Mouse (Mus musculus) brain, embryonic 14.5 days (tissue): Measurements from ENCODE around the gene Artn. TPM values are rescaled to one million over a fixed set of nuclear protein-coding genes. Genes with fewer than 3 reads are reported as not detected.
A peak's percentile ranks its signal among the peaks of the same experiment; 100 is the strongest.

Experiments used
- DNase-seq: peaks from one replicate; pipeline ENCODE4 v3.0.0-alpha.2; 2011; ENCODE audit warnings: low read depth
- CTCF ChIP-seq: fragments of 200-500 bp; IDR thresholded peaks from 2 replicates; pipeline ENCODE4 v1.5.1; 2012; ENCODE audit warnings: inconsistent platforms, mild to moderate bottlenecking, moderate library complexity, borderline replicate concordance; ENCODE audit not compliant: insufficient read depth, insufficient read length; ENCODE audit errors: extremely low read depth
- POLR2A ChIP-seq: fragments of 200-500 bp; IDR thresholded peaks from 2 replicates; pipeline ENCODE4 v1.6.1; 2012; ENCODE audit warnings: mild to moderate bottlenecking, inconsistent platforms, borderline replicate concordance; ENCODE audit not compliant: poor library complexity, insufficient read depth, insufficient read length, severe bottlenecking; ENCODE audit errors: extremely low read depth
- polyA plus RNA-seq: library from polyadenylated mRNA; depleted of rRNA; stranded (reverse); fragments of >200 nt; gene quantifications from 2 replicates; pipeline ENCODE4 v1.2.3, GENCODE M21; 2012; rRNA removed

Gene Artn
- polyA plus RNA-seq, 1 experiment, result 0.40 TPM

DNA sequence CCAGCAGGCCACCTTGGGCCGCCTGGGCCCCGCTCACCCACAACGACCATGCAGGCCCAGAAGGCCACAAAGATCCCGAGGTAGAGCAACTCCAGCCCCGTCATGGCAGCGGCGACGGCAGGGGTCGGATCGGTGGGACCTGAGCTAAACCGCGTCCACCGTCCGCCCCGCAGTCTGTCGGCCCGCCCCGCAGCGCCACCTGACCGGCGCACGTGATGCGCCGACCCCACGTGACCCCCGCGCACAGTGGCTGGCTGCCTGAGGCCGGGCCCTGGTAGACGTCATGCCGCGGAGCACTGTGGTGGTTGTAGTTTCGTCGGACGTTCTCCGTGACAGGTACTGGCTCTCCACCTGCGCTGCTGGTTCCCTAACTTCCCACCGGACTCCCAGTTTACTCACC, 42.4 kb downstream of the Artn start, which contains the start of gene Atp6v0b:
Gene Atp6v0b (minus strand): TSS at position 201 of the 400 bp plus-strand sequence.
- TF ChIP-seq POLR2A (peak; percentile 71), CTCF (no peak)

GRCm38 (mm10) chr4:117886644-117887043, 42.9 kb downstream of the Artn start:
- no peak for DNase-seq
- TF ChIP-seq CTCF (no peak), POLR2A (no peak)

More for the DNA sequence above, 42.4 kb downstream of the Artn start, which contains the start of gene Atp6v0b:
- DNase-seq, result peak; percentile 97

DNA sequence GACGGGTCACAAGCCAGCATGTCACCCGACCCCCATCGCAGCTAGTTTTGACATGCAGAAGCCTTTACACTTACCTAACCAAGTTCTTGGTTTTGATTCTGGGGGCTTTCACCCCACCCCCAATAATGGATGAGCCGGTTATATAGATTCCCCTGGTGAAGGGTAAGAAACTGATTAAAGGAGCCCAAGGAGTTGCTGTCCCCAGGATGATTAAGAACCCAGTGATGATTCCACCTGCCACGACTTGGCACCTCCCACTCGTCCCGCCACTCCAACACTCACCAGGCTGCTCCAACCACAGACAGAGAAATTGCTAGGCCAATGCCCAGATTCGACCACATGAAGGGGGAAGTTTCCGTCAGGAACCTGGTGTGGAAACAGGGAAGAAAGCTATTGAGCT, 43.6 kb downstream of the Artn start:
- no peak for DNase-seq
- TF ChIP-seq CTCF, result no peak

DNA sequence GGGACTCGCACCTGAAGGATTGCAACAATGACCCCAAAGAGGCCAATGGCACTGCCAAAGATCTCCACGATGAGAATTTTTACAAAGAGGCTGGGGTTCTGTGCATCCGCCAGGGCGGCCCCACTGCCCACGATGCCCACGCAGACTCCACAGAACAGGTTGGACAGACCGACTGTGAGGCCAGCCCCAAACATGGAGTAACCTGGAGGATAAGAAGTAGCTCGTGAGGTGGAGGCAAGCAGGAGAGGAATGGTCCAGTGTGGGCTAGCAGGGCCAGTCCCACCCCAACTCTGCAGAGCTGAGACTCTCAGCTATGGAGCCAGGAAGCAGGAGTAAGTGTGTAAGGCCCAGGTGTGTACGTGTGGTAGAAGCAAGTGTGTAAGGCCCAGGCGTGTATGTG, 44.5 kb downstream of the Artn start:
- no peak for DNase-seq

DNA sequence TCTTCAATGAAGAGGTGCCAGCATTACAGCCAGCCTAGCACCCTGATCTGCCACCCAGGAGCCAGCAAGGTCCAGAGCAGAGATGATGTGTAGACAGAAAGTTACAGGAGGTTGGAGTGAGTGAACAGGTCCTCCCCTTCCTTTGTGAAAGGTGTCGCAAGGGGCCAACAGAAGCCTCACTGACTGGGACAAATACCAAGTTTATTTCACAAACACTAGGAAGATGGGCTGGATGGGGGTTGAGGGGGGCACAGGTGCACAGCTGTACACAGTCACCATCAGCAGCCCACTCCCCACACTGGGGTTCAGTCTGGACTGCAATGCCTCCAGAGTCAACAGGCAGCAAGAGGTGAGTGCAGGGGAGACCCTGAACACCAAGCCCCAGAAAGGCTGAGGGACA, 45.4 kb downstream of the Artn start:
- no peak for DNase-seq
- TF ChIP-seq POLR2A (no peak), CTCF (no peak)

More for the DNA sequence above, 44.5 kb downstream of the Artn start:
- no peak for TF ChIP-seq CTCF
- no peak for TF ChIP-seq POLR2A

DNA sequence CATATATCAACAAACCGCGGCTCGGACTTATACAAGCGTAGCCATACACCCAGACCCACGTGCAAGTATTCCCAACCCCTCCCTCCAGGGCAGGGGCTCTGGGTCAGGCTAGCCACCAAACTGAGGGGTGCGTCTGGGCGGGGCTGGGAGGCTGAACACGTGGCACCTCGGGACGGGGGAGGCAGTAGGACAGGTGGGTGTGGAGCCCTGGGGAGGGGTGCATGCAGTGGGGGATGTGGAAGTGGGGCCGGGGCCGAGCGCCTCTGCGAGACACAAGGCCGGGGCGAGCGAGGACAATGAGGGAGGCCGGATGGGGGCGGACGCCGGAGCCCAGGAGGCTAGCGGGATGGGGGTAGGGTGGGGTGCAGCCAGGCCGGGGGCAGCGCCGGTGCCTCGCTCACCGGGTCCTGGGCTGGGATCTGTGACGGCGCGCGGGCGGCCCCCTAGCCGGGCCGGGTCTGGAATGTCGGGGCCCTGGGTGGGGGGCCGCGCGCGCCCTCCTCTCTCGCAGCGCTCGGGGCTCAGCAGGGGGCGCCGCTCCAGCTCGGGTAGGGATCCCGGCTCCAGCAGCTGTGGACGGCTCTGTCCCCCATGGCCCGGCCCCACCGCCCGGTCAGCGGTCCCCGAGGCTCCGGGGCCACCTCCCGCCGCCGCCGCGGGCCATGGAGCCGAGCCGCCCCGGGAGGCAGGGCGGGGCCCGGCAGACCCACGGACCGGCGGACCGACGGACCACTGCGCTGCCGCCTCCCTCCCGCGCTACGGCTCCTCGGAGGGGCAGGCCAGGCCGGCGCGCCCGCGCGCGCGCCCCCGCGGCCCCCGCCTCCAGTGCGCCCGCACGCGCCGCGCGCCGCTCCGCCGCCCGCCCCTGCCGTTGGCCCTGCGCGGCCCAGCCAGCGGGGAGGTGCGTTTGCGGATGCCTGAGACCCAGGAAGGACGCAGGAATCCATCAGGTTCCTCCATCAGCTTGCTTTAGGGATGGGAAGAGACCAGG, 46.6 kb downstream of the Artn start, which contains the start of gene B4galt2:
Gene B4galt2 (minus strand): TSS at position 787 of the 991 bp plus-strand sequence.
- TF ChIP-seq POLR2A (peak; percentile 77), CTCF (0 out of 2 replicates have a peak, but pooled peaks have one; percentile 13)

GRCm38 (mm10) chr4:117878703-117879102, 50.9 kb downstream of the Artn start:
- DNase-seq, result no peak

More for the DNA sequence above, 46.6 kb downstream of the Artn start, which contains the start of gene B4galt2:
- peak; percentile 75 for DNase-seq

GRCm38 (mm10) chr4:117878301-117878700, 51.3 kb downstream of the Artn start:
- DNase-seq, result no peak
- no peak for TF ChIP-seq POLR2A
- no peak for TF ChIP-seq CTCF

More at GRCm38 (mm10) chr4:117878703-117879102, 50.9 kb downstream of the Artn start:
- TF ChIP-seq CTCF (no peak), POLR2A (no peak)

Other genes with a start within 250 kb of the Artn start
- gene Dmap1, start 247.5 kb downstream of the Artn start, polyA plus RNA-seq, result 60.3 and 62.8 TPM in 2 replicates
- gene Gm12845, start 205.4 kb downstream of the Artn start, polyA plus RNA-seq, result not detected in 2 replicates
- 0.03 TPM in 1 of 2 replicates, not detected in the other for gene Klf17, start 164.1 kb downstream of the Artn start, polyA plus RNA-seq
- gene Slc6a9, start 95.3 kb downstream of the Artn start, polyA plus RNA-seq, result 23.6 and 45.8 TPM in 2 replicates
- gene Ccdc24, start 57.2 kb downstream of the Artn start, polyA plus RNA-seq, result 21.7 and 23.0 TPM in 2 replicates
- 156 and 175 TPM in 2 replicates for gene B4galt2, start 46.3 kb downstream of the Artn start, polyA plus RNA-seq
- gene Atp6v0b, start 42.4 kb downstream of the Artn start, polyA plus RNA-seq, result 453 and 682 TPM in 2 replicates
- 22.7 and 36.5 TPM in 2 replicates for gene Dph2, start 37.7 kb downstream of the Artn start, polyA plus RNA-seq
- 116 and 126 TPM in 2 replicates for gene Ipo13, start 14.8 kb downstream of the Artn start, polyA plus RNA-seq
- 30.5 and 36.9 TPM in 2 replicates for gene St3gal3, start 205.2 kb upstream of the Artn start, polyA plus RNA-seq